Mouse (Mus musculus): Measurements from ENCODE around the gene Robo2.

DNA sequence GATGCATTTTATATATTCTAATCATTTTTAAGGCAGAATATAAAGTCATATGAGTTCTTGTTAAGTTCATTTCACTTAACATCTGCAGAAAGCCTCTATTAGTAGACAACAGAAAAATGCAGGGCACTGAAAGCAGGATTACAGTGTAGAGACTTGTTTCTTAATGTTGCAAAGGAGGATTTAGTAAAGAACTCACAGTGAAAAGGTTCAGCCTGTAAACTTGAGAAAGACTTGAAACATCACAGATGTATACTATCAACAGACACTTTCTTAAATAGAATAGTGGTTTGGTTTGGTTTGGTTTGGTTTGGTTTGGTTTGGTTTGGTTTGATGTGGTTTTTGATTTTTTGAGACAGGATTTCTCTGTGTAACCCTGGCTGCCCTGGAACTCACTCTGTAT, 349.7 kb downstream of the Robo2 start:
- TF ChIP-seq EP300 (IDR thresholded peaks at IDR 0.05; ENCODE audit: low read depth): no peak
- no peak for TF ChIP-seq CTCF (IDR thresholded peaks at IDR 0.05; ENCODE audit: low read depth)

Measured in liver, embryonic 14.5 days (tissue).